Mouse (Mus musculus) activated CD4-positive, CD25-positive, alpha-beta regulatory T cell (primary cell): ENCODE results near the gene Nup62. TPM values are rescaled to one million over a fixed set of nuclear protein-coding genes. Genes with fewer than 3 reads are reported as not detected.

Experiments used
- polyA plus RNA-seq, 2 experiments: library from polyadenylated mRNA; unstranded; fragments of 100-300 nt; shearing (Covaris generic); gene quantifications; one replicate each; pipeline ENCODE4 v1.2.1; 2017

Nup62 gene
- 10 to 100 TPM; 43.6 to 48.6 TPM for polyA plus RNA-seq

DNA sequence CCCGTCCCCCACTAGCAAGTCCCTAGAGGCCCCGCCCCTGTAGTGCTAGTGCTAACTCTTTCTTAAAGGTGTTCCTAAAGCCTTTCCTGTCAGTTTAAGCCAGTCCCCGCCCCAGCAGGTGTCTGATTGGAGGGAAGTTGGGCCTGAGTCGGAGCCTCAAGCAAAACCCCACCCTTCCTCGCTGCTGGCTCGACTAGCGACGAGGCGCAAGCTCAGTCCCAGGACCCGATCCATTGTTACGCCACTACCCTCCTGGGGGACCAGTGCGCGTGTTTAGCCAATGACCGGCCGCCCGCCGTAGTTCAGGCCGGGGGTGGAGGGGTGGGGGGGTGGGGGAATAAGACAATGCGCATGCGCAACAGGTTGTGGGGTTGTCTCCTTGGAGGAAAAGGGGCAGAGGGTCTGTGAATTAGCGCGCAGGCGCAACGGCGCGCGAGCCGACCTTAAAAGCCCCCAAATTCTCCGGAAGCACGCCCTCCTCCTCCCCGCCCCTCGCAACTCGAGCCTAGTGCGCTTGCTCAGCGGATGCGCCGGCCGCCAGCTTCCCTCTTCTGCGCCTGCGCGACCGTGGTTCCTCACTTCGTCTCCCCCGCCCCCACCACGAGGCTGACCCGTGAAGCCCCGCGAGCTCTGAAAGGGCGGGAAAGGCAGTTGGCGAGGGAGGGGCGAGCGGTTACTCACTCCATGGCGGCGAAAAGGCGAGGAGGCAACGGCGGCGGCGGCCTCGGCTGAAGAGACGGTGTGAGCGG is at the start of gene Nup62, which contains the start of gene Il4i1:
TSS of gene Nup62 (plus strand) at position 368 of the 749 bp plus-strand sequence.
TSS of gene Il4i1 (plus strand) at position 667 of the 749 bp plus-strand sequence.

DNA sequence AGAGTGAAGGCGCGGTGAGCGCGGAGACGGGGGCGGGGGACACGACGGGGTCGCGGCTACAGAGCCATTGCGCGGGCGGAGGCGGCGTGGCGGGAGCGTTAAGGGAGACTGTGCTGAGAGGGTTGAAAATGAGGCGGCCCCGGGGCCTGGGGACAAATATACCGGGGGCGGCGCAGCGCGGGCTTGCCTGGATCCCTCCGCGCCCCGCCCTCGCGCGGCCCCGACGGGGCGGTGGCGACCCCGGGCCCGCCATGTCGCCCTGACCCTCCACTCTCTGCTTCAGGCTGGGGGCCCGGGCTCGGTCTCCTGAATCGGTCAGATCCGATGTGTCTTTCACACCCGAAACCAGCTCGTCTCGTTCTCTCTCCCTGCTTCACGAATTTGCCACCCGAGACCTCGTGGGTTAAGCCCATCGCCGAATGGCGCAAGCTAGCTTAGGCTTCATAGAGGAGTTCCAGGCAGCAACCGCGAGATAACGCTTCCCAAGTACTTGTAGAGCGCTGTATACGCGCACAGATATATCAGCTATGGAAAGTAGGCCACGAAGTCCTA is 658 bp downstream of the Nup62 start, which contains the start of gene Atf5:
TSS of gene Atf5 (minus strand) at position 189 of the 552 bp plus-strand sequence.

DNA sequence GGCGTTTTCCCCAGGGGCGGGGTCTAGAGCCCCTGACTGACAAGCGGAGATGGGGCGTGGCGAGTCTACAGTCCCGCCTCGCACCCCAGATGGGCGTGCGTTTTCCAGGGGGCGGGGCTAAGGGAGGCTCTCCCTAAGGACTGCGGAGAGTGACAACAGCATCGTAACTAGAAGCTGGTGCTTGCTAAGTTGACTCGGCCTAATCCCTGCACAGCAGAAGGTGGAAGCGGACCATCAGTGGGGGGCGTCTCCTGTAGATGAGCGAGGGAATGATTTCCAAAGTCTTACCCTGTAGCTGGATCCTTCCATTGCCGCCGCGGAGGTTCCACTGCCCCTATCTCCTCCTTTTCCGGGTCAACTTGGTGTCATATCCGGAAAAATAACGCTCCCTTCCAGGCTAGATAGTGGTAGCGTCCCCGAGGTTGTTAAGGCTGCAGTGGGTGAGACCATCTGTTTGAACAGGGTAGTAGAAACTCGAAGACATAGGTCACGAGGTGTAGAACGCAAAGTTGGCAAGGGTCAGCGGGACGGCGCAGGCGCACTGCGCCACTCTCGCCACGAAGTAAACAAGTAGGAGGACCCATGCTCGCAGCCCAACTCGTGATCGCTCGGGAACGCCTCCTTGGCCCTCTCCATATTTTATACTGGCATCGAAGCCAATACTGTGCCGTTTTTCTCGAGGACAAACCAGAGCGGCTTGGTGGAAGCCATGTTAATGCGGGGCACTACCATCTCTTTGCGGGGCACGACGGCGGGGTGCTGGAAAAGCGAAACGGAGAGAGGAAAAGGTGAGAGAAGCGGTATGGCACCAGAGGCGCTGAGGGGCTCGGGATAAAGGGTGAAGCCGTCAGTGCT is 32.9 kb downstream of the Nup62 start, which contains the start of the genes Akt1s1 and Tbc1d17:
TSS of gene Akt1s1 (plus strand) at position 431 of the 855 bp plus-strand sequence.
TSS of gene Tbc1d17 (minus strand) at position 519 of the 855 bp plus-strand sequence.

DNA sequence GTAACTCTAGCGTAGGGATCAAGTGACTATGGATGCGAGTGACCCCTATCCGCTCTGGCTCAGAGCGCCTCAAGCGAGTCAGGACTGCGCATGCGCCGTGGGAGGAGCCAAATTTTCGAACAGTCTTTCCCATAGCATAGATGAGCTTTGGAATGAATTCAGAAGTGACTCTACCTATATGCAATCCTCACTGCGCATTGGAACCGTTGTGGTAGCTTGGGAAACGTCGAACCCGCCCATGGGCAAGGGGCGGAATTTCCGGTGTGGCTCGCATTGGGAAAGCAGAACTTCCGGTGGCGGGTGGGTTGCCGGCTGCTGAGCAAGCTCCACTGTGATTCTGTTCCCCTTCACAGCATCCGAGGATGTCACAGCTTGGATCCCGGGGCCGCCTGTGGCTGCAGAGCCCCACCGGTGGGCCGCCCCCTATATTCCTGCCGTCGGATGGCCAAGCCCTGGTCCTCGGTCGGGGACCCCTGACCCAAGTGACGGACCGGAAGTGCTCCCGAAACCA is 41.2 kb downstream of the Nup62 start, which contains the start of gene Pnkp:
TSS of gene Pnkp (plus strand) at position 98 of the 511 bp plus-strand sequence.

DNA sequence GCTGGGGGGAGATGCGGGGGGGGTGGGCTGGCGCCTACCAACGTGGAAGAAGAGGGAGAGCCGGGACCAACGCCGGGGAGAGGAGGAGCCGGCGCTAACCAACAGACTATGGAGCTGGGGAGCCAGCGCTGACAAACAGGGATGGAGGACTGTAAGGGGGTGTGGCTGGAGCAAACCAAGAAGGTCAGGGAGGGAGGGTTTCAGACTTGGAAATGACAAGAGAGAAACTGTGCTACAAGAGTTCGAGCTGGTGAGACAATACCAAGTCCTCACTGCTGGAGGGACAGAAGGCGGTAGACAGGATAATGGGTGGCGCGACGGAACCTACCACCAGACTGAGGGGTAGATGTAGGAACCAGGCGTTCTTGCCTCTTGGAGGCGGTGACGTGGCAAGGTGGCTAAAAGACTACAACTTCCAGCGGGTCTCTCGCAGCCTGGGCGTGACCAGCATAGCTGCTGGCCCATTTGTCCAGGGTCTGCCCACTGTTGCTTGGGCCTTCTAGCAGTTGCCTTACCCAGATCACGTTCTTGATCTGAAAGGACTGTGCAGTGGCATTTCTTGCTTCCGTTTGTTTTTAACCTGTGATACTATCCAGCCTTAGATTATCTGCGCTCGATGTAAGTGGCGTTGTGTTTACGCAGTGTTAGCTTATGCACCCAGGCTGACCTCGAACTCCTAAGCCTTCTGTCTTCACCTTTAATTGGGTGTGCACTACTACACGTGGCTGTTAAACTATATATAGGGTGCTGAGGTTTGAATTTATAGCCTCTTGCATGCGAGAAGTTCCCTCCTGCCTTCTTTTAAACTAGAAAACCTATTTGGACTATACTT is 54.0 kb downstream of the Nup62 start, which contains the start of gene Ptov1:
TSS of gene Ptov1 (minus strand) at position 92 of the 832 bp plus-strand sequence.

Other genes starting within 250 kb of the Nup62 start
- 1 to 10 TPM; 3.1 to 6.6 TPM for gene Napsa, start 243.7 kb upstream of the Nup62 start, polyA plus RNA-seq
- under 1 TPM; 0.07 to 0.10 TPM for gene Kcnc3, start 225.4 kb upstream of the Nup62 start, polyA plus RNA-seq
- under 1 TPM in 1 of 2 experiments, not detected in 1; 0.26 TPM for gene Myh14, start 145.2 kb upstream of the Nup62 start, polyA plus RNA-seq
- not detected for gene Izumo2, start 107.3 kb upstream of the Nup62 start, polyA plus RNA-seq
- 10 to 100 TPM; 90.6 to 99.8 TPM for gene Vrk3, start 67.7 kb upstream of the Nup62 start, polyA plus RNA-seq
- gene Zfp473, start 65.0 kb upstream of the Nup62 start, polyA plus RNA-seq, result under 1 TPM; 0.38 to 0.87 TPM
- gene Il4i1, start 299 bp downstream of the Nup62 start, polyA plus RNA-seq, result 1 to 10 TPM; 1.6 to 5.2 TPM
- gene Atf5, start 570 bp downstream of the Nup62 start, polyA plus RNA-seq, result under 1 TPM; 0.32 to 0.52 TPM
- 10 to 100 TPM; 18.0 to 26.0 TPM for gene Akt1s1, start 32.9 kb downstream of the Nup62 start, polyA plus RNA-seq
- 10 to 100 TPM; 59.0 to 77.7 TPM for gene Tbc1d17, start 33.0 kb downstream of the Nup62 start, polyA plus RNA-seq
- gene Pnkp, start 41.1 kb downstream of the Nup62 start, polyA plus RNA-seq, result 10 to 100 TPM; 68.0 to 97.8 TPM
- gene Ptov1, start 53.7 kb downstream of the Nup62 start, polyA plus RNA-seq, result 10 to 100 TPM; 19.1 to 21.8 TPM
- gene Med25, start 76.6 kb downstream of the Nup62 start, polyA plus RNA-seq, result 10 to 100 TPM; 53.6 TPM
- 10 to 100 TPM; 28.0 to 39.1 TPM for gene Fuz, start 80.0 kb downstream of the Nup62 start, polyA plus RNA-seq
- 10 to 100 TPM; 49.1 to 61.7 TPM for gene Ap2a1, start 113.4 kb downstream of the Nup62 start, polyA plus RNA-seq
- gene Tsks, start 127.1 kb downstream of the Nup62 start, polyA plus RNA-seq, result under 1 TPM; 0.14 to 0.18 TPM
- under 1 TPM; 0.28 to 0.44 TPM for gene Cpt1c, start 158.8 kb downstream of the Nup62 start, polyA plus RNA-seq
- gene Prmt1, start 170.5 kb downstream of the Nup62 start, polyA plus RNA-seq, result 100 to 1,000 TPM; 138 to 219 TPM
- 100 to 1,000 TPM; 173 to 194 TPM for gene Irf3, start 181.6 kb downstream of the Nup62 start, polyA plus RNA-seq
- 10 to 100 TPM; 24.3 to 26.9 TPM for gene Bcl2l12, start 182.6 kb downstream of the Nup62 start, polyA plus RNA-seq
- gene Scaf1, start 200.3 kb downstream of the Nup62 start, polyA plus RNA-seq, result 10 to 100 TPM; 30.1 to 38.3 TPM
- gene Rras, start 201.9 kb downstream of the Nup62 start, polyA plus RNA-seq, result 10 to 100 TPM; 21.5 to 34.7 TPM
- gene Prr12, start 236.8 kb downstream of the Nup62 start, polyA plus RNA-seq, result 1 to 10 TPM; 3.3 to 6.1 TPM
- gene Nosip, start 246.3 kb downstream of the Nup62 start, polyA plus RNA-seq, result 100 to 1,000 TPM; 130 to 137 TPM
- gene Prrg2, start 246.6 kb downstream of the Nup62 start, polyA plus RNA-seq, result 1 to 10 TPM; 1.9 to 2.7 TPM